In genomic region chr9:48976661-48977355, GRCm38 (mm10) we compare ENCODE assay signal across 28 mouse cellular contexts. TPM values are rescaled to one million over a fixed set of nuclear protein-coding genes. Genes with fewer than 3 reads are reported as not detected.
DNase-seq lines count a peak whose midpoint lies in the region; ATAC-seq and TF ChIP-seq lines count a peak whose summit lies in the region.
"Had no signal": no experiment of that assay in that cellular context is flagged by ENCODE, and none has a peak within 500 bp of the region (broad histone marks: within the 10 kb centered on the region; RNA-seq: fewer than 3 reads in every experiment).

No protein-coding gene starts in this region.

- H3K27me3 ChIP-seq in liver, postnatal 0 days (ENCODE audit: insufficient read depth, low read length), result no peaks in the 10 kb centered on the region
- no peaks in the 10 kb centered on the region for H3K27me3 ChIP-seq in liver, embryonic 11.5 days (replicated peaks; ENCODE audit: control insufficient read depth, insufficient read depth, low read length)
- H3K27me3 ChIP-seq: embryonic facial prominence, embryonic 13.5 days; embryonic facial prominence, embryonic 15.5 days; forebrain, embryonic 12.5 days had no signal

- peak; percentile 29; the same call in 1 of the 2 replicates for ATAC-seq in liver, postnatal 0 days
- ATAC-seq in liver, embryonic 11.5 days (replicated peaks; ENCODE audit: low FRiP score), result no peak
- ATAC-seq: forebrain, embryonic 14.5 days; forebrain, embryonic 16.5 days had no signal

- whole genome bisulfite sequencing in liver, postnatal 0 days (ENCODE audit: insufficient replicate concordance), result 61% methylated on average over 6 of the region's 6 CpGs
- WGBS in liver, embryonic 11.5 days, result 69% methylated on average over 6 of the region's 6 CpGs

- H3K36me3 ChIP-seq in liver, postnatal 0 days (replicated peaks; ENCODE audit: insufficient read depth, low read length), result no peaks in the 10 kb centered on the region
- H3K36me3 ChIP-seq in liver, embryonic 11.5 days (ENCODE audit: control insufficient read depth, insufficient read depth, low read length), result no peaks in the 10 kb centered on the region
- H3K36me3 ChIP-seq: embryonic facial prominence, embryonic 13.5 days; embryonic facial prominence, embryonic 15.5 days; forebrain, embryonic 10.5 days; forebrain, embryonic 12.5 days had no signal

- no peak overlapping the region for H3K27ac ChIP-seq in liver, postnatal 0 days (ENCODE audit: low read depth)
- no peak overlapping the region for H3K27ac ChIP-seq in liver, embryonic 11.5 days (ENCODE audit: low read depth, low read length)
- H3K27ac ChIP-seq: embryonic facial prominence, embryonic 13.5 days; embryonic facial prominence, embryonic 15.5 days; forebrain, embryonic 10.5 days; forebrain, embryonic 12.5 days had no signal

- no peak overlapping the region for H3K4me3 ChIP-seq in liver, postnatal 0 days (ENCODE audit: low read depth, low read length)
- H3K4me3 ChIP-seq in liver, embryonic 11.5 days (ENCODE audit: low read depth, low read length), result no peak overlapping the region
- H3K4me3 ChIP-seq: embryonic facial prominence, embryonic 13.5 days; embryonic facial prominence, embryonic 15.5 days; erythroblast, embryonic 14.5 days; forebrain, embryonic 10.5 days; forebrain, embryonic 12.5 days had no signal

- no peak for DNase-seq in liver, postnatal 0 days
- DNase-seq in liver, embryonic 11.5 days (ENCODE audit: low spot score), result no peak
- peak; percentile 8 for DNase-seq in urinary bladder, postnatal 14 days (ENCODE audit: low spot score)
- DNase-seq in urinary bladder, postnatal 4 days (ENCODE audit: low spot score in 2 of 2), result no peak
- DNase-seq in 416B (ENCODE audit: low read depth), result peak; percentile 76
- DNase-seq in layer of hippocampus, postnatal 10 days (ENCODE audit: low spot score in 2 of 2), result no peak
- DNase-seq in left cerebral cortex, adult 11 months (ENCODE audit: low spot score), result no peak
- DNase-seq: adrenal gland, adult 2 months; adrenal gland, postnatal 10 days; adrenal gland, postnatal 25 days; cerebellum, adult 11 months; cerebellum, adult 18-20 months; cerebellum, adult 8-10 months; cerebellum, adult 9-11 months; cerebellum, postnatal 14 days; cerebellum, postnatal 36 days; embryo, embryonic 11 days had no signal

- H3K9me3 ChIP-seq in liver, postnatal 0 days (ENCODE audit: low read length), result no peaks in the 10 kb centered on the region
- no peaks in the 10 kb centered on the region for H3K9me3 ChIP-seq in liver, embryonic 11.5 days (ENCODE audit: control insufficient read depth, low read length)
- H3K9me3 ChIP-seq: embryonic facial prominence, embryonic 13.5 days; embryonic facial prominence, embryonic 15.5 days; forebrain, embryonic 12.5 days had no signal

- no peak for TF ChIP-seq EP300 in liver, postnatal 0 days (IDR thresholded peaks at IDR 0.05; ENCODE audit: low read depth)

- no peak overlapping the region for H3K9ac ChIP-seq in liver, postnatal 0 days (replicated peaks)
- no peak overlapping the region for H3K9ac ChIP-seq in liver, embryonic 11.5 days (ENCODE audit: low read depth, low read length)
- H3K9ac ChIP-seq: embryonic facial prominence, embryonic 13.5 days; embryonic facial prominence, embryonic 15.5 days; forebrain, embryonic 12.5 days had no signal

- no peaks in the 10 kb centered on the region for H3K4me1 ChIP-seq in liver, postnatal 0 days (ENCODE audit: insufficient read depth)
- H3K4me1 ChIP-seq in liver, embryonic 11.5 days (replicated peaks; ENCODE audit: control insufficient read depth, insufficient read depth, low read length), result peaks cover 4% of the 10 kb centered on the region
- H3K4me1 ChIP-seq: embryonic facial prominence, embryonic 13.5 days; embryonic facial prominence, embryonic 15.5 days; forebrain, embryonic 12.5 days had no signal

- no peak overlapping the region for H3K4me2 ChIP-seq in liver, postnatal 0 days (ENCODE audit: low read depth, low read length)
- H3K4me2 ChIP-seq in liver, embryonic 11.5 days, result no peak overlapping the region
- H3K4me2 ChIP-seq: embryonic facial prominence, embryonic 13.5 days; embryonic facial prominence, embryonic 15.5 days; forebrain, embryonic 12.5 days had no signal

- TF ChIP-seq CTCF in liver, postnatal 0 days (IDR thresholded peaks at IDR 0.05; ENCODE audit: low read depth), result no peak

RNA-seq across cellular contexts. Expression of gene Usp28, which starts 8.4 kb away (rescaled TPM):
- 2.5 and 3.9 TPM in 2 replicates for polyA plus RNA-seq in liver, postnatal 0 days (2015; fragmentation: Nextera tagmentation; extraction: Ambion mirVana)
- 15.2 and 15.4 TPM in 2 replicates for polyA plus RNA-seq in liver, embryonic 11.5 days (2014; fragmentation: Nextera tagmentation; extraction: Ambion mirVana)
- total RNA-seq in layer of hippocampus, postnatal 10 days (2021), result 10 to 100 TPM; 36.3 to 39.2 TPM

RNA-seq across cellular contexts. Expression of gene Htr3b, which starts 12.0 kb away (rescaled TPM):
- polyA plus RNA-seq in liver, postnatal 0 days (2015; fragmentation: Nextera tagmentation; extraction: Ambion mirVana), result not detected in 2 replicates
- polyA plus RNA-seq in liver, embryonic 11.5 days (2014; fragmentation: Nextera tagmentation; extraction: Ambion mirVana), result not detected in 2 replicates
- total RNA-seq in layer of hippocampus, postnatal 10 days (2021), result not detected
- total RNA-seq: common myeloid progenitor, adult 5-6 weeks; ES-E14; MEL had no signal
- polyA plus RNA-seq: C2C12; erythroblast, embryonic 14.5 days; forebrain, embryonic 12.5 days; forebrain, embryonic 14.5 days; forebrain, embryonic 16.5 days had no signal

Comparison
In these comparisons a context has a peak if more than half of its experiments do, and no peak if none do; other contexts are left out.
1. DNase-seq: peak in urinary bladder, postnatal 14 days (single experiment) and 416B (single experiment); none in liver, postnatal 0 days (single experiment), liver, embryonic 11.5 days (single experiment), urinary bladder, postnatal 4 days (0 of 2), layer of hippocampus, postnatal 10 days (0 of 2) and left cerebral cortex, adult 11 months (single experiment).